Comparison of ENCODE assay signal across 22 mouse cellular contexts in genomic region chr1:131201391-131201790, GRCm38 (mm10). TPM values are rescaled to one million over a fixed set of nuclear protein-coding genes. Genes with fewer than 3 reads are reported as not detected.
DNase-seq lines count a peak whose midpoint lies in the region; ATAC-seq lines count a peak whose summit lies in the region.
"Had no signal": no experiment of that assay in that cellular context is flagged by ENCODE, and none has a peak within 500 bp of the region (broad histone marks: within the 10 kb centered on the region; RNA-seq: fewer than 3 reads in every experiment).

No protein-coding gene starts in this region.

- ATAC-seq in midbrain, embryonic 11.5 days (ENCODE audit: low FRiP score): no peak
- no peak for ATAC-seq in midbrain, embryonic 14.5 days (ENCODE audit: low FRiP score, low TSS enrichment)
- ATAC-seq in kidney, embryonic 14.5 days (ENCODE audit: low FRiP score, low TSS enrichment): no peak
- ATAC-seq: activated CD4-positive, CD25-positive, alpha-beta regulatory T cell, adult 4 months; CD4-positive, CD25-positive, alpha-beta regulatory T cell, adult 4 months; forebrain, embryonic 14.5 days; forebrain, postnatal 0 days; hindbrain, embryonic 16.5 days; inflammation-experienced regulatory T-cells, adult 6 months had no signal

- no peaks in the 10 kb centered on the region for H3K27me3 ChIP-seq in midbrain, embryonic 11.5 days (ENCODE audit: control insufficient read depth, insufficient read depth, low read length)
- no peaks in the 10 kb centered on the region for H3K27me3 ChIP-seq in midbrain, embryonic 14.5 days (ENCODE audit: control insufficient read depth, insufficient read depth, low read length)
- H3K27me3 ChIP-seq in kidney, embryonic 14.5 days (ENCODE audit: control insufficient read depth, insufficient read depth, low read length): no peaks in the 10 kb centered on the region
- H3K27me3 ChIP-seq: embryonic facial prominence, embryonic 15.5 days; heart, embryonic 13.5 days had no signal

- WGBS in midbrain, embryonic 11.5 days: 81% methylated on average over 4 of the region's 4 CpGs
- WGBS in midbrain, embryonic 14.5 days: 83% methylated on average over 4 of the region's 4 CpGs
- 79% methylated on average over 4 of the region's 4 CpGs for WGBS in kidney, embryonic 14.5 days

- no peak overlapping the region for H3K4me2 ChIP-seq in midbrain, embryonic 11.5 days
- no peak overlapping the region for H3K4me2 ChIP-seq in midbrain, embryonic 14.5 days (ENCODE audit: low read length)
- no peak overlapping the region for H3K4me2 ChIP-seq in kidney, embryonic 14.5 days (replicated peaks; ENCODE audit: low read depth, low read length)
- H3K4me2 ChIP-seq: embryonic facial prominence, embryonic 15.5 days; heart, embryonic 13.5 days; hindbrain, embryonic 13.5 days had no signal

- no peaks in the 10 kb centered on the region for H3K36me3 ChIP-seq in midbrain, embryonic 11.5 days (ENCODE audit: control insufficient read depth, insufficient read depth, low read length)
- H3K36me3 ChIP-seq in midbrain, embryonic 14.5 days (ENCODE audit: control insufficient read depth, insufficient read depth, low read length): no peaks in the 10 kb centered on the region
- no peaks in the 10 kb centered on the region for H3K36me3 ChIP-seq in kidney, embryonic 14.5 days (ENCODE audit: control insufficient read depth, insufficient read depth, low read length)
- H3K36me3 ChIP-seq: embryonic facial prominence, embryonic 15.5 days; heart, embryonic 13.5 days; hindbrain, embryonic 13.5 days had no signal

- no peaks in the 10 kb centered on the region; the same call in 1 of the 2 replicates for H3K4me1 ChIP-seq in midbrain, embryonic 11.5 days (ENCODE audit: control insufficient read depth, insufficient read depth, low read length)
- no peaks in the 10 kb centered on the region for H3K4me1 ChIP-seq in midbrain, embryonic 14.5 days (ENCODE audit: control insufficient read depth, insufficient read depth, low read length)
- H3K4me1 ChIP-seq in kidney, embryonic 14.5 days (ENCODE audit: control insufficient read depth, insufficient read depth, low read length): 0 out of 2 replicates have a peak, but pooled peaks cover 12% of the 10 kb centered on the region
- H3K4me1 ChIP-seq: hindbrain, embryonic 13.5 days had no signal

- no peak overlapping the region for H3K9ac ChIP-seq in midbrain, embryonic 11.5 days (ENCODE audit: low read length)
- no peak overlapping the region for H3K9ac ChIP-seq in midbrain, embryonic 14.5 days (replicated peaks; ENCODE audit: low read length)
- H3K9ac ChIP-seq in kidney, embryonic 14.5 days (ENCODE audit: low read depth, low read length): no peak overlapping the region
- H3K9ac ChIP-seq: embryonic facial prominence, embryonic 15.5 days; forebrain, postnatal 0 days; heart, embryonic 13.5 days; hindbrain, embryonic 13.5 days had no signal

- peak; percentile 75 for DNase-seq in midbrain, embryonic 11.5 days (ENCODE audit: low spot score, missing footprints)
- DNase-seq in midbrain, embryonic 14.5 days: no peak
- DNase-seq in induced T-regulatory cell, adult 2 months (ENCODE audit: low read depth): peak; percentile 28
- DNase-seq in naive thymus-derived CD4-positive, alpha-beta T cell, adult 2 months (ENCODE audit: low read depth): peak; percentile 24
- DNase-seq in kidney, postnatal 14 days: no peak
- DNase-seq: adrenal gland, adult 8-10 months; adrenal gland, postnatal 25 days; cerebellum, adult 11-12 months; cerebellum, adult 8-10 months; cerebellum, postnatal 36 days; embryo, embryonic 11 days; forebrain, postnatal 0 days had no signal

- no peaks in the 10 kb centered on the region for H3K9me3 ChIP-seq in midbrain, embryonic 11.5 days (ENCODE audit: control insufficient read depth, low read length)
- no peaks in the 10 kb centered on the region for H3K9me3 ChIP-seq in midbrain, embryonic 14.5 days (ENCODE audit: control insufficient read depth, low read length)
- no peaks in the 10 kb centered on the region for H3K9me3 ChIP-seq in kidney, embryonic 14.5 days (ENCODE audit: control insufficient read depth, low read length)
- H3K9me3 ChIP-seq: embryonic facial prominence, embryonic 15.5 days; heart, embryonic 13.5 days; hindbrain, embryonic 13.5 days had no signal

- H3K4me3 ChIP-seq in midbrain, embryonic 11.5 days (ENCODE audit: low read depth, low read length): no peak overlapping the region
- no peak overlapping the region for H3K4me3 ChIP-seq in midbrain, embryonic 14.5 days (replicated peaks; ENCODE audit: low read depth, low read length)
- no peak overlapping the region for H3K4me3 ChIP-seq in kidney, embryonic 14.5 days (ENCODE audit: low read length)
- H3K4me3 ChIP-seq: embryonic facial prominence, embryonic 15.5 days; gastrocnemius, adult 2 months; heart, embryonic 13.5 days; hindbrain, embryonic 13.5 days had no signal

- H3K27ac ChIP-seq in midbrain, embryonic 11.5 days (ENCODE audit: low read depth, low read length): no peak overlapping the region
- H3K27ac ChIP-seq in midbrain, embryonic 14.5 days (replicated peaks; ENCODE audit: low read depth, low read length): no peak overlapping the region
- H3K27ac ChIP-seq in kidney, embryonic 14.5 days (ENCODE audit: low read depth, low read length): no peak overlapping the region
- H3K27ac ChIP-seq: embryonic facial prominence, embryonic 15.5 days; gastrocnemius, adult 2 months; heart, embryonic 13.5 days; hindbrain, embryonic 13.5 days had no signal

RNA-seq across cellular contexts. Expression of gene Rassf5, which starts 43.7 kb away (rescaled TPM):
- 0.52 and 1.00 TPM in 2 replicates for polyA plus RNA-seq in midbrain, embryonic 11.5 days (2014; fragmentation: Nextera tagmentation; extraction: Ambion mirVana)
- polyA plus RNA-seq in midbrain, embryonic 14.5 days (2014; fragmentation: Nextera tagmentation; extraction: Ambion mirVana): 2.9 and 3.0 TPM in 2 replicates
- polyA plus RNA-seq in kidney, embryonic 14.5 days (2014; fragmentation: Nextera tagmentation; extraction: Ambion mirVana): 1.6 and 1.8 TPM in 2 replicates

RNA-seq across cellular contexts. Expression of gene Eif2d, which starts 48.4 kb away (rescaled TPM):
- polyA plus RNA-seq in midbrain, embryonic 11.5 days (2014; fragmentation: Nextera tagmentation; extraction: Ambion mirVana): 55.7 and 56.7 TPM in 2 replicates
- polyA plus RNA-seq in midbrain, embryonic 14.5 days (2014; fragmentation: Nextera tagmentation; extraction: Ambion mirVana): 47.3 and 54.8 TPM in 2 replicates
- polyA plus RNA-seq in kidney, embryonic 14.5 days (2014; fragmentation: Nextera tagmentation; extraction: Ambion mirVana): 51.7 and 67.9 TPM in 2 replicates

Comparison
In these comparisons a context has a peak if more than half of its experiments do, and no peak if none do; other contexts are left out.
1. DNase-seq: peak in midbrain, embryonic 11.5 days (single experiment), induced T-regulatory cell, adult 2 months (single experiment) and naive thymus-derived CD4-positive, alpha-beta T cell, adult 2 months (single experiment); none in midbrain, embryonic 14.5 days (single experiment) and kidney, postnatal 14 days (single experiment).